Comparison of ENCODE assay signal across 8 mouse cellular contexts in the genomic region with DNA sequence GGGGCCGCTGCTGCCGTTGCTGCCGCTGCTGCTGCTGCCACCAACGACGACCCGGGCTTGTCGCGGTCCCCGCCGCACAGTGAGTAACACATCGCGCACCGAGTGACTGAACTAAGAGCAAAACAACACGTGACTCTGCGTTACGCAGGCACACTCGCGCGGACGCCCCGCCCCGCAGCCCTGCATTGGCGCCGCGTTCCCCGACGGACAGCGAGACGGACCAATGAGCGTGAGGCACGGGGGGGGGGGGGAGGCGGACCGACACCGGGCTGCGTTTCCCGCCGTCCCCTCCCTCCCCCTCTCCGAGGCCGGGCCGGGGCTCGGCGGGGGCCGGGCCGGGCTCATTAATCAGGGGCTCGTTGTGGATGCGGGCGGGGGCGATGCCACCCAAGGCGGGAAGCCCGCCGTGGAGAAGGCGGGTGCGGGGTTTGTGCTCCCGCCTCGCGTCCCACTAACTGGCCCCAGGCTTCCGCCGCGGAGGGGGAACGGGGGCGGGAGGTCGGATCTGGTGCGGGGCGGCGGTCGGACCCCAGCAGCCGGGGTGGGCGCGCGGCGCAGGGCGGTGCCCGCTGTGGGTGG. TPM values are rescaled to one million over a fixed set of nuclear protein-coding genes. Genes with fewer than 3 reads are reported as not detected.
DNase-seq lines count a peak whose midpoint lies in the region; ATAC-seq lines count a peak whose summit lies in the region.

No protein-coding gene starts in this region.

- DNase-seq in R1 (ENCODE audit: low read depth, low spot score), result peak; percentile 94
- DNase-seq in cerebellum, postnatal 14 days, result peak; percentile 98 to 99
- peak; percentile 95 to 97 for DNase-seq in frontal cortex, postnatal 14 days (ENCODE audit: low spot score in 2 of 2)
- DNase-seq in layer of hippocampus, postnatal 14 days (ENCODE audit: low spot score in 2 of 2), result peak; percentile 97 to 98
- peak; percentile 97 for DNase-seq in lung, postnatal 10 days
- DNase-seq in ovary, postnatal 36 days (ENCODE audit: low spot score), result peak; percentile 95
- DNase-seq in thymus, postnatal 14 days, result peak; percentile 98

- H3K27me3 ChIP-seq in hindbrain, embryonic 13.5 days, result no peaks in the 10 kb centered on the region

- peak overlapping the region; percentile 81 for H3K4me3 ChIP-seq in hindbrain, embryonic 13.5 days

- peak overlapping the region; percentile 90 for H3K9ac ChIP-seq in hindbrain, embryonic 13.5 days

- 0 out of 2 replicates have a peak, but pooled peaks cover 4% of the 10 kb centered on the region for H3K36me3 ChIP-seq in hindbrain, embryonic 13.5 days

- 0% methylated on average over 46 of the region's 73 CpGs for WGBS in hindbrain, embryonic 13.5 days

- peak overlapping the region; percentile 94 for H3K4me2 ChIP-seq in hindbrain, embryonic 13.5 days

- peaks cover 59% of the 10 kb centered on the region for H3K4me1 ChIP-seq in hindbrain, embryonic 13.5 days (replicated peaks)

- no peaks in the 10 kb centered on the region for H3K9me3 ChIP-seq in hindbrain, embryonic 13.5 days

- ATAC-seq in hindbrain, embryonic 13.5 days (ENCODE audit: low FRiP score), result peak; percentile 90

- H3K27ac ChIP-seq in hindbrain, embryonic 13.5 days, result peak overlapping the region; percentile 99

RNA-seq across cellular contexts. Expression of a gene that starts 0.7 kb away (rescaled TPM):
- 4.5 and 4.6 TPM in 2 replicates for polyA plus RNA-seq in hindbrain, embryonic 13.5 days (2015; fragmentation: Nextera tagmentation; extraction: Ambion mirVana)
- total RNA-seq in layer of hippocampus, postnatal 14 days (2021), result 10 to 100 TPM; 59.9 to 65.7 TPM

Comparison
In these comparisons a context has a peak if more than half of its experiments do, and no peak if none do; other contexts are left out.
1. Peak in every context shown above with its lines: DNase-seq, ATAC-seq, H3K4me3 ChIP-seq and H3K27ac ChIP-seq.